Mouse (Mus musculus): ENCODE data around the gene Capzb.
A peak's percentile ranks its signal among the peaks of the same experiment; 100 is the strongest.

Capzb gene

DNA sequence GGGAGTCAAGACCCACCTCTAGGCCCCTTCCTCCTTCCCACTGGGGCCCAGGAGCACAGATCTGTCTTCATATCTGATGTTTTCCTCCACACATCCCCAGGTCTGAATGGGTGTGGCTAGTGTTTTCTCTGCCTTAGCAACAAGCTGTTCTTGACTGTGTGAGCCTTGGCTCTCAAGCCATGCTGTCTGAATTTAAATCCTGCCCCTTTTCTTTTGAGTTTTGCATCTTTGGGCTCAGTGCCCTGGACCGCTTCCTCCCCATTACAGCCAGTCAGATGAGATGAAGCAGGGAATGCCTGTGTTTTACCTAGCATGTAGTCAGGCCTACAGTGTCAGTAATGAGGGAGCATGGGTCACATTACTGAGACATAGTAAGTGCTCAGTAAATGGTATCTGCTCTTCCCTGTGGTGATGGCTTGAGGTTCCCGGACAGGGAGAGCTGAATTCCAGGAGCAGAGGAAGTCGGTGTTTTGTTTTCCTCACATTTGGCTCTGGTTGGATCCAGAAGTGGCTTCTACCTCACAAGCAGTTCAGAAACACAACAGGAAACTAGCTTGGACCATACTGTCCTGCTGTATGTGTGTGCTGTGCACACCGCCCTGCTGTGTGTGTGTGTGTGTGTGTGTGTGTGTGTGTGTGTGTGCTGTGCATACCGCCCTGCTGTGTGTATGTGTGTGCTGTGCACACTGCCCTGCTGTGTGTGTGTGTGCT lies 16.6 kb downstream of the Capzb start:
- no peak for DNase-seq (ENCODE audit: low spot score)

DNA sequence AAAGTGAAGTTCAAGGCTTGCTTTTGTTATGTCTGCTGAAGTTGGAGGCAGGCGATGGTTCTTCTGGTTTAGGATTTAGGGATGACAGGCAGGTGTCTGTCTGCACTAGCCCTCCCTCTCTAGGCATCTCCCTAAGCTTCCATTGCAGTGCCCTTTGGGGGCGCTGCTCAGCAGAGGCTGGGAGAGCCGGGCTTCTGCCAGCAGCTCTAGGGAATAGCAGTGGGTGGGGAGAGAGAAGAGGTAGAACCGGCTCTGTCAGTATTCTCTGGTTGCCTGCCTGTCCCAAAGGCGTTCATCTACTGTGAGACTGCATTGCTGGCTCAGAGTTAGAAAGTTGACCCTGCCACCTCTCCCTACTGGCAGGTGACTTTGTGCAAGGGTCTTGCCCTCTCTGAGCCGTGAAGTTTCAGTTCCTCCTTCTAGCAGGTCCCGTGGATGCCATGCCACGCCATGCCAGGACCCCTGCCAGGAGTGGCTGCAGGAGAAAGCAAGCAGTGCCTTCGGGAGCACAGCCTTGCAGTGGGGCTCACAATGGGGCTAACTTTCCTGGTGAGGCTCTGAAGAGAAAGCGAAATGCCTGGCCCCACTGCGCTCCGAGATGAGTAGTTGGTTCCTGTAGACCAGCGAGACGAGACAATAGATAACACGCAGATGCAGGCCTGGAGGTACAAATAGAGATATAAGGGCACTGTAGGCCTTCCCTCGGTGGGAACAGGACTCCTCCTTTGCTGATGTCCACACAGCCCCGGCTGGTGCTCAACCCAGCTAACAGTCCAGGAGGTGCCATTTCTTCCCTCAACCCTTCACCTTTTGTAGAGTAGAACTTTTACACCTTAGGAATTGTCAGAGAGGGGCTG lies 19.5 kb downstream of the Capzb start:
- DNase-seq (ENCODE audit: low spot score): no peak

DNA sequence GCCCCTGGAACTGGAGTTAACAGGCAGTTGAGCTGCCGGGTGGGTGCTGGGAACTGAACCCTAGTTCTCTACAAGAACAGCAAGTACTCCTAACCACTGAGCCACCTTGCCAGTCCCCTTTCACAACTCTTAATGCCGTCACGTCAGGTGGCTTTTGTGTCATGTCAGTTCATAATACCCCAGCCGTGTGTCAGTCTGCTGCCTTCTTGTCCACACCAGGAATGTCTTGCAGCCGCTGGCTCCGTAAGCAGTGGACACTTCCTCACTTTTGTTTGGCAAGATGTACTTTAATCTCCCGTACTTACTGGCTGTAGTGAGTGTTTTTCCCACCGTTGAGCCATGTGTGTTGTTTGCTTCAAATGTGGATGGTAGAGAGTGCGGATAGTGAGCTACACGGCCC lies 20.4 kb downstream of the Capzb start:
- no peak for DNase-seq (ENCODE audit: low spot score)

DNA sequence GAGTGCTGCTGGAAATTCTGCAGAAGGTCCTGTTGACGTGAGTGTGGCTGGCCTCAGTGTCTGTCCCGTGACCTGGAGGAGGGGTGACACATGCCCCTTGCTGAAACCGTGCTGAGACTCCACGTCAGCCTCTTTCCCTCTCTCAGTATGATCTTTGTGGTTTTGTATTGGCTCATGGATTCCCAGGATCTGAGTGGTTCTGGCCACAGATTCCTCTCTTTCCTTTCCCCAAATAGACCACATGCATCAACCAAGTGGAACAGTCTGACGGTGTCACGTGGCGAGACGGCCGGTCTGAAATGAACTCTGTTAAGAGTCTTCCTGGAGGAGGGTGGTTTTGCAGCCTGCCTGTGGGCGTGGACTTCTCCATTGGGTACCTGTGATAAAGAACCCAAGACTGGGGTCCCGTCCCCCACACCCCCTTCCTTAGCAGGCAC lies 21.3 kb downstream of the Capzb start:
- no peak for DNase-seq (ENCODE audit: low spot score)

DNA sequence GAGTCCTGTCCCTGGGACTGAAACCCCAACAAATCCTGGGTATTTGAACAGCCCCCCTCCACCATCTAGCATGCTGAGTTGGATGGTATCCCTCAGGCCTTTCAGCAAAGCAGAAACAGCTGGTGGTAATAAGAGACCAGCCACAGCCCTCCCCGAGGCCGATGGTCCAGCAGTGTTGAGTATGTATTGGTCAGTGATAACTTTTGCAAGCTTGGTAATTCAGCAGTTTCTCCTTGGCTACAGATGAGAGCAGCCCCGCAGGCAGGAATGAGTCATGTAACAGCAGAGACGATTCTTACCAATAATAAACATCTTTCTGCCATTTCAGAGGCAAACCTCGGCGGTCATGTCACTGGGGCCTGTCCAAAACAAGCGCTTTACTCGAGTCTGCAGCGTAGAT lies 23.9 kb downstream of the Capzb start:
- DNase-seq (ENCODE audit: low spot score): no peak

DNA sequence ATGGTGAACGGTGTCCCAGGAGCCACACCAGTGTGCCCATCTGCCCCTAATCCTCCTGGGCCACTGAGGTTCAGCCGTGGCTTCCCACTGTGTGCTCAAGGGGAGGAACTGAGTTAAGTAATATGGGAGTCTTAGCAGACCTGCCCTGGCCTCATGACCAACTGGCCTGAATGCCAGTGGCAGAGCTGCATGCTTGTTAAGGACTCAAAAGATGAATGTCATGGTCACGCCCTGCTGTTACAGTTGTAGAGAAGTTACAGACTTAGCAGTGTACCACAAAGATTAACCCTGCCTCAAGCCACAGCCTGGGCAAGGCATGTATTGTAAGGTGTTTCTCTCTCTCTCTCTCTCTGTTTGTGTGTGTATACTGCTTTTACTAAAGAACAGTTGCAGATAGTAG lies 25.8 kb downstream of the Capzb start:
- no peak for DNase-seq (ENCODE audit: low spot score)

DNA sequence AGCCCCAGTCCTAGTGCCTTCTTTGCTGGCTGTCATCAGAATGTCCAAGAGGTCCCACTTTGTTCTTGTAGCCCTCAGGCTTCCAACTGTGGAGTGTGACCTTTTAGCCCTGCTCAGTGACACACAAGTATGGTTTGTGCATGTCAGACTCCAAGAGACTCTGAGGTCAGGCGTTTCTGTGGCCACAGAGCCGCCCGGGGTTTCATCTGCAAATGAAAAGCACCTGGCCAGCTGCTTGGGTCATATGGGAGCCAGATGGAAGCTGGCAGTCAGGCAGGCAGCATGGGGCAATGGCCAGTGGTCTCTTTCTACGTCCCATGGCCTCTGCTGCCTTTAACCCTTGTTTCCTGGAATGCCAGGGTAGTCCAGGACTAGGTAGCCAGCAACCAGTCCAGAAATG lies 27.0 kb downstream of the Capzb start:
- DNase-seq (ENCODE audit: low spot score): no peak

DNA sequence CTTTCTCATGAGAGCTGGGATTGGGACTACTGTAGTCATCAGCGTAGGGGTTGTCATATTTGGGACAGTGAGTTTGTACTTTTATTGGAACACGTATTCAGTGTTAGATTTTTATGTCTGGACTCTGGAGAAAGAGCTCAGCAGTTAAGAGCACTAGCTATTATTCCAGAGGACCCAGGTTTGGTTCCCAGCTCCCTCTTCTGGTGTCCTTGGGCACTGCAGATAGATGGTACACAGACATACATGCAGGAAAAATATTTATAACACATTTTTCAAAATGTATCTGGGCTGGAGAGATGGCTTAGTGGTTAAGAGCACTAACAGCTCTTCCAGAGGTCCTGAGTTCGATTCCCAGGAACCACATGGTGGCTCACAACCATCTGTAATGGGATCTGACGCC lies 28.3 kb downstream of the Capzb start:
- DNase-seq (ENCODE audit: low spot score): peak; percentile 72

DNA sequence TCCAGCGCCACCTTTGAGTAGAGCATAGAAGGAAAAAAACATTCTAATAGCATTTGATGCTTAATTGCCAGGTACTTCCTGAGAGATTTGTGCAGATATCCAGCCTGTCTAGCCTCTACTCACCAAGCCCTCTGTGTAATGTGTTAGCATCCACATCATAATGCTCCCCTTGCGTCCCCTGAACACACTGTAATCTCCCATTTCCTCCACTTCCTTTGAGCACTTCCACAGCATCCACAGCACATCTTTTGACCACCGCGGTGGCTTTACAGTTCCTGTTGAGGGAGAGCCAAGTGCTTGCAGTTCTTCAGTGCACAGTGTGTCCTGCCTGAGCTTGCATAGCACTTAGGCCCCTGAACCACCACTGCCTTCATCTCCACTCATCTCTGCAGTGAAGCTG lies 29.1 kb downstream of the Capzb start:
- no peak for DNase-seq (ENCODE audit: low spot score)

DNA sequence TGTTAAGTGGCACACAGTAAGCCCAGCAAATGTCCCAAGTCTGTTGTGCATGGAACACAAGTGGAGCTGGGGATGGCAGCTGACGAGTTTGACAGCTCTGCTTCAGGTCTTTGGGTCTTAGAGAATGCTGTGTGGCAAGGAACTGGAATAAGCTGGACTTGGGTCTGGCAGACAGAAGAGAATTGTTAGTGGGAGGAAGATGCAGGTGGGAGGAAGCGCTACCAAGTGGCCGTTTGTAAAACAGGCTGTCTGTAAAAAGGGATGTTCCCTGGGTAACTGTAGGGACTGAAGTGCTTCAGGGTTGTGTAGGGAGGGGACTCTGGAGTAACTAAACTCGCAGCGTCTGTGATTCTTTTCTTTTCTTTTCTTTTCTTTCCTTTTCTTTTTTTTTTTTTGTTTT lies 32.4 kb downstream of the Capzb start:
- no peak for DNase-seq (ENCODE audit: low spot score)

DNA sequence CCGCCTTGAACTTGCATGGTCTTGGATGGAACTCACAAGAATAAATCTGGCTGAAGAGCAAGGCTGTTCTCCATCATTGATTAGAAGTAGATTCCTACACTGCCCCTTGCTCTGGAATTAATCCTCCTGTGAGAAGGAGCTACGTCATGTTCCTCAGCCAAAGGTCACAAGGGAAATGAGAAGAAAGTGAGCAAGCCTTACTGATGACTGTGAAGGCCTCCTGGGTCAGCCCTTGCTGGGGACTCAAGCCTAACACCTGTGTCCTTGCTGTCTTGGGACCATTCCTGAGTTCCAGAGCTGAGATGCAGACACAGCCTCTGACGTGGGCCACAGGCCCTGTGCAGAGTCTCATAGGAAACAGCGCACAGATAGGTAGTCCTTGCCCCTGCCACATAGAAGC lies 33.2 kb downstream of the Capzb start:
- DNase-seq (ENCODE audit: low spot score): no peak

DNA sequence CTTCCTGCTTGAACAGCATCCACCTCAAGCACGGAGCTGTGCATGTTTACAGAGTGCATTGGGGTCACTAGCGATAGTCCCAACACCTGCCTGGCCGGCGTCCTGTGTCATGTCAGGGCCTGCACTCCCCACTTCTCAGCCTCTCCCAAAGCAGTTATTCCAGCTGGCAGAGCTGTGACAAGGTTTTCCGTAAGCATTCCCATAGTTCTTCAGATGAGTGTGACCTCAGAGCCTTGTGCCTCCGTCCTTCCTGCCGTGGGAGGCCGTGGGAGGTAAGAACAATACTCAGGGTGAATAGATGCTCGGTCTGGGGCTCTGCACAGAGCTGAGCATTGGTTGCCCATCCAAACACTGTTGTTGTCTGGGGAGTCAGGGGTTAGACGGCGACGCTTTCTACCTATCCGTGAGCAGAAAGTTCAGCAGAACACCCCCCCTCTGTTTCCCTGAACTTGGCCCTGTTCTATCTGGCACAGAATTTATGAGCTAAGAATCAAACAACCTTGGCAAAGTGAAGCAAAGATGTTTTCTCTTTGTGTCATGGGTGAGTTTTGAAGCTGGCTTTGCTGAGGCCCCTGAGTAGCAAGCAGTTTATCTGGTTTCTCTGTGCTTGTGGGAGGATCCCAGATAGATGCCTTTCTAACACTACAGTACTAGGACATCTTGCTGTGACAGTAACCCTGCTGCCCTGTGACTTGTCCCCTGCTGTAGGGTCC lies 34.0 kb downstream of the Capzb start:
- no peak for DNase-seq (ENCODE audit: low spot score)

DNA sequence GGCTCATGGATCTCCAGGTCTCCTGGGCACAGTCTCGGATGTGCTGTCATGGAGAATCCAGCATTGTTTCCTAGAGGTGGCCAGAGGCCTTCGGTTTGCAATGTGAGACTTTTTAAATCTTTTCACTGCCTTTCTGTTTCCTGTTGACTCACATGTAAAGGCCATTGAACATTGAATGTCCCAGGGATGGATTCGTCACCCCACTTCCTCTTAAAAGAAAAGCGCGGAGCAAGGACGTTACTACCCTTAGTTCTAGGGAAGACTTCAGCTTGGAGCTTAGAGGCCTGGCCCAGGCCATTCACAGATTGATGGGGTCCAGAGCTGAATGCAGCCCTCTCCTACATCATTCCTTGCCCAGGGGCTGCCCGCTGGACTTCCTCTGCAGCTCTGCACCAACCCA lies 35.2 kb downstream of the Capzb start:
- DNase-seq (ENCODE audit: low spot score): no peak

DNA sequence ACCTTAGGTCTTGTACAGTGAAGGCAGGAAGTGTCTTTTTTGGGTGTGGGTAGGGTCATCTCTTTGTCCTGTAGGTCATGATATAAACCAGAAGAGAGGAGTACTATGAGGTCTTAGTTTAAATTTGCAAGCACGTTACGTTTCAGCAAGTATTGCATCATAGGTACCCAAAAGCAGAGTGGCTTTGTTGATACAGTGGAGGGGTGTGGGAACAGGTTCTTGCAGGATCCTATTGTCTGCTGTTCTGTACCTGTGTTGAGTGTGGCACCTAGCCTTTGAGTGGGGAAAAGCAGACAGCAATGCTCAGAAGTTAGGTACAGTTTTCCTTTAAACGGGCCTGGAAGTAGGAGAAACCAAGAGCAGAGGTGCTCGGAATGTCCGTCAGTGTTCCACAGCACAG lies 36.6 kb downstream of the Capzb start:
- DNase-seq (ENCODE audit: low spot score): no peak

DNA sequence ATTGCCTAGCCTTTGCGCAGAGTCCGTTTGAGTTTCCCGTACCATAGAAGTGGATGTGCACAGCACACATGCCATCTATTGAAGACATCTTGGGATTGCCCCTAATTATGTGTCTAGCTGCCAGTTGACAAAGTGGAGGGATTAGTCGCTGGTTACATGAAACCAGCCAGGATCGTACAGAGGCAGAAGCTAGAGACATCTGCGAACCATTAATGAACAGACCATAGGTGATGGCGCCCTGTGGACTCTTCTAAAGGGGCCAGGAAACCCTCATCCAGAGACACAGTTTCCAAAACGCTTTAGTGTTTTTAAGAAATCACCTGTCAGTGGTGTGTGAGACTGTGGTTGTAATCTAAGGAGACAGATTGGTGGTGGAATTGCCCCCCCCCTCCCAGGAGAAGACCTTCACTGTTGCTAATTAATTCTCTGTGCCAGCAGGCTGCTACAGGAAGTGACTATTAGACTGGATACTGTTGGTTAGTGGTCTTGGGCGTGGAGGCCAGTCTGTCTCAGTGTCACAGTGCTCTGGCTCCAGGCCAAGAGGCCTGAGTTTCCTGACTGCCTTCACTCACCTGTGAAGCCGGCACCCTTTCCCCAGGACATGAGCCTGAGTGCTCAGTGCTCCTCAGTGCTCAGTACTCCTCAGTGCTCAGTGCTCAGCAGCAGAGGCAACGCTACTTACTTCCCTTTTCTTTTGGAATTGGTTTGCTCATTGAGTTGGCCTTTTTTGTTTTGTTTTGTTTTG lies 37.8 kb downstream of the Capzb start:
- DNase-seq (ENCODE audit: low spot score): no peak

DNA sequence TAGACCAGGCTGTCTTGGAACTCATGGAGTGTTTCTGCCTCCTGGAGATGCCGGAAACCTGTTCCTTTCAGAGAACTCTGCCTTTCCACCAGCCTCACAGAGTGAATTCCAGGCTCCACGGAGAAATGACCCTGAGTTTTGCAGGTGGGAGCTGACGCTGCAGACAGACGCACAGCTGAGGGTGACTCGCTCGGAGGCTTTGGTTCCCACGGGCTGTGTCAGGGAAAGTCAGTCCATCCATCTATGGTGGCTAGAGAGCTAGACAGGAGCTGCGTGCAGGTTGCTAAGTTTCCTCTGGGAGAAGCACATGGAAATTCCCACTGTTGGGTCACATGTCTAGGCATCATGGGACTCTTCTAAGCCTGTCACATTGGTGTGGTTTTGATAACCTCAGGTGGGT lies 38.5 kb downstream of the Capzb start:
- no peak for DNase-seq (ENCODE audit: low spot score)

DNA sequence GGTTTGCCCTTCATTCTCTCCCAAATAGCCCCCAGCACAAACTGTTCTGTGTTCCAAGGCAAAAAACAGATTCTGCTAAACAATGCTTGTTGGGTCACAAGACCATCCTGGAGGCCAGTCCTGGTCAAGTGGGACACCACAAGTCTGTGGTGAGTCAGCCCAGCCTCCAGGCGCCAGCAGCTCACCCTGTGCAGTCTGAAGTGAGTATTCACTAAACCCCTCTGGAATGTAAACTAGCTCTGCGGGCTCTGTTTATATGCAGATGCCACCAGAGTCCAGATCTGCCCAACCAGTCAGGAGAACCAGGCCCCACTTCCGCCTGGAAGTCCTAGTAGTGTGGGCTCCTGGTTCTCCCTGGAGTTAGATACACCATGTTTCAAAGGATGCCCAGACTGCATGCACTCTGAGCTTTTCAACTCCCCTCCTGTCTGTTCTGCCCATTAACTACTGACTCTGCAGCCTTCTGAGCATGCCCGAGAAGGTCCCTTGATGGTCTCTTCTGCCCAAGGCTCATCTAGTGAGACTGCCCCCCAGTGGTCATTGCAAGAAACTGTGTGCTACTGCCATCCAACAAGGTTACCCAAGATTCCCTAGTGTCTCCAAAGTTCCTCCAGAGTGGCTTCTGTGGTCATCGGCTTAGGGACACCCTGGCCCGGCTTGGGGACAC lies 39.9 kb downstream of the Capzb start:
- peak; percentile 74 for DNase-seq (ENCODE audit: low spot score)

DNA sequence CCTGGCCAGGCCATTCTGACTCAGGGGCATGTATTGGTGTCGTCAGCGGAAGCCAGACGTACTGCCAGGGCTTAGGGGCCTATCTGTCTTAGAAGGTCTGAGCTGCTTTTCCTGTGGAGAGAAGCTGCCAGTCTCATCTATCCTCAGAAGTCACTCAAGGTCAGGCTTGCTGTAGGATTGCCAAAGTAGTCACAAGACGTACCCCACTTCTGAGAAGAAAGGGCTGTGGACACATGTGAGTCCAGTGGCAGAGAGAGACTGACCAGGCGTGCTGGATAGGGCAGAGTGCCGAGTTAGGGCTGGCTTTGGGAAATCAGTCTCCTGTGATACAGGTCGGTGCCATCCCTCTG lies 40.4 kb downstream of the Capzb start:
- DNase-seq (ENCODE audit: low spot score): no peak

DNA sequence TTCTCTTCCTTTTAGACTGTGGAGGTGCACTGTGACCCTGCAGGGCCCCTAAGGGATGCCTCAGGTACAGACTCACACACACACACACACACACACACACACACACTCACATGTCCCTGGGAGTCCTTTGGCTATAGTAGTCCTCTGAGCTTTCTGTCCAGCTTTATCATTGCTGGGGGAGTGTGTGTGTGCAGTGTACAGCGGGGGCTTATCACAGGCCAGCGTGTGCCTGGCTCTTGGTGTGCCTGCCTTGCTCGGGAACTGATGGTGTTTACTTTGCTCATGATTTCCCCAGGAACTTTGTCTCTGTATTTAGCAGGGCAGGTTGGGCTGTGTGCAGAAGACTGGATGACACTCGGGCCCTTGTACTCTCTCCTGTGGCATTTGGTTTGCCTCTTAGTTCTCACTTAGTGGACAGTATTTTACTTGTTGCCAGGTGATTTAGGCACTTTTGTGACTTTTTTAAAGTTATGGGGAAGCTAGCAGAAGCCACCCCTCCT lies 41.1 kb downstream of the Capzb start:
- no peak for DNase-seq (ENCODE audit: low spot score)

DNA sequence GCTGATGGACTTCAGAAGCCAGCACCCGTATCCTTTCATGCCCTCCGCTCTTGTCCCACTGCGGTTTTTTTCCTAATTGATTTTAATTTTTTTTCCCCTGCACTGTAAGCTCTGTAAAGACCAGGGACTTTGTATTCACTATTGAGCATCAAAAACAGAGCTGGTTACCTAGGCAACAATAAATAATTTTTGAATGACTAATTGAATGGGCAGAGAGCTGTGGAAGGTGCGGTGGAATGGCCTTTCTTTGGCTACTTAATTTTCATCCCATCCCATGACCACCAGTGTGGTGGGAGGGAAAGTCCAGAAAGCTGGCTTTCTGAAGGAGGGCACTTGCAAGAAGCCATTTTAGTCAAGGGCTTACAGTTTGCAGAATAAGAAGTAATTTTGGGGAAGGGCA lies 41.6 kb downstream of the Capzb start:
- DNase-seq (ENCODE audit: low spot score): no peak

DNA sequence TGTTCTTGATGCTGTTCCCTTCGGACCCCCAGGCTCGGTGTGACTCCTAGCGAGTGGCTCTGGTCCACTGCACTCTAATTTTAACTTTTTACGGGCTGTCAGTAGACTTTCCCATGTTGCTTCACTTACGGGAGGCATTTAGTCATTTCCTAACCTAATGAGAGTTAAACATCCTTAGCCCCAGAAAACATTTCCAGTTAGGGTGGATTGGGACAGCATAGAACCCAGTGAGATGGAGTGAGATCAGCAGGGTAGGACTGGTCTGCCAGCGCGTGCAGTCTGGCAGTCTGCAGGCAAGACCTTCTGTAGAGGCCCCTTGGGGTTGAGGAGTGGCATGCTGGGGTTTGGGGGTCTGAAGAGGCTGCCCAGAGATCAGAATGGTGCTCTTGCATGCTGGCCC lies 42.9 kb downstream of the Capzb start:
- no peak for DNase-seq (ENCODE audit: low spot score)

DNA sequence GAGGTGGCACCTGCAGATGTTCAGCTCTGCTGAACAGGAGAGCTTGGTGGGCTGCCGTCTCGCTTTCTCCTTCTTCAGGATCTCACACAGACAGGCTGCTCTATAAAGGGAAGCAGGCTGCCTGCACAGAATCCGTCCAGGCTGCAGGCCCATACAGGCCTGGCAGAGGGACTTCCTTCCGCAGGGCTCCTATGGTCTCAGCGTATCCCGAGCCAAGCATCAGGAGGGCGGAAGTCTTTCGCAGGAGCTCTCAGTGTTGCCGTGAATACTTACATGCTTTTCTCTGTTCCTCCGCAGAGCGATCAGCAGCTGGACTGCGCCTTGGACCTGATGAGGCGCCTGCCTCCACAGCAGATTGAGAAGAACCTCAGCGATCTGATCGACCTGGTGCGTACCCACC lies 45.9 kb downstream of the Capzb start:
- DNase-seq (ENCODE audit: low spot score): no peak

All from testis, postnatal 10 days (tissue).